Mouse (Mus musculus) forebrain, embryonic 14.5 days (tissue): ENCODE measurements around the gene Tubgcp4. TPM values are rescaled to one million over a fixed set of nuclear protein-coding genes. Genes with fewer than 3 reads are reported as not detected.
"Not testable (repeated sequence)": the region's sequence is repeated elsewhere in the genome, so short reads cannot be mapped to it uniquely, and the experiment has no call there.

Experiments
- ATAC-seq: fragments of 200-750 bp; cut with Nextera tagmentation; 2 replicates; pipeline ENCODE4 v1.8.0; 2017; ENCODE audit warnings: mild to moderate bottlenecking, moderate library complexity
- DNase-seq: peaks from one replicate; pipeline ENCODE4 v3.0.0-alpha.2; 2015; ENCODE audit warnings: low spot score
- H3K27ac ChIP-seq: fragments of 300-500 bp; sonication (generic); 2 replicates; pipeline ENCODE4 v1.5.1; 2014; ENCODE audit warnings: low read depth, mild to moderate bottlenecking, control low read depth, low read length, moderate library complexity
- H3K27me3 ChIP-seq: fragments of 300-500 bp; sonication (generic); replicated peaks from 2 replicates; pipeline ENCODE4 v1.6.1; 2014; ENCODE audit warnings: low read length, control low read depth, mixed read lengths; ENCODE audit not compliant: control insufficient read depth, insufficient read depth
- H3K36me3 ChIP-seq: fragments of 300-500 bp; sonication (generic); 2 replicates; pipeline ENCODE4 v1.6.1; 2014; ENCODE audit warnings: low read length, control low read depth; ENCODE audit not compliant: control insufficient read depth, insufficient read depth
- H3K4me1 ChIP-seq: fragments of 300-500 bp; sonication (generic); 2 replicates; pipeline ENCODE4 v1.6.1; 2014; ENCODE audit warnings: antibody characterized with exemption, low read length, control low read depth; ENCODE audit not compliant: control insufficient read depth, insufficient read depth
- H3K4me2 ChIP-seq: fragments of 300-500 bp; sonication (generic); 2 replicates; pipeline ENCODE4 v1.6.1; 2014; ENCODE audit warnings: mild to moderate bottlenecking, control low read depth, low read length
- H3K4me3 ChIP-seq: fragments of 300-500 bp; sonication (generic); 2 replicates; pipeline ENCODE4 v1.5.1; 2014; ENCODE audit warnings: low read depth, low read length, control low read depth
- H3K9ac ChIP-seq: fragments of 300-500 bp; sonication (generic); 2 replicates; pipeline ENCODE4 v1.6.1; 2014; ENCODE audit warnings: mild to moderate bottlenecking, low read length, control low read depth, moderate library complexity
- H3K9me3 ChIP-seq: fragments of 300-500 bp; sonication (generic); replicated peaks from 2 replicates; pipeline ENCODE4 v1.6.1; 2016; ENCODE audit warnings: low read length, control low read depth, mixed read lengths; ENCODE audit not compliant: control insufficient read depth
- WGBS: fragments of 180-500 bp; shearing (Covaris S2); extraction: QIAGEN DNeasy Blood & Tissue Kit; methylation state at CpG from one replicate; pipeline ENCODE4 v1.1.7; 2014; 5-methylcytosine and 5-hydroxymethylcytosine counted together
- polyA plus RNA-seq: library from polyadenylated mRNA; unstranded; fragments of >200 nt; fragmentation: Nextera tagmentation; extraction: Ambion mirVana; gene quantifications from 2 replicates; pipeline ENCODE4 v1.2.1, GENCODE M21; 2014

Tubgcp4 gene
- polyA plus RNA-seq = 38.9 and 43.7 TPM in 2 replicates

DNA sequence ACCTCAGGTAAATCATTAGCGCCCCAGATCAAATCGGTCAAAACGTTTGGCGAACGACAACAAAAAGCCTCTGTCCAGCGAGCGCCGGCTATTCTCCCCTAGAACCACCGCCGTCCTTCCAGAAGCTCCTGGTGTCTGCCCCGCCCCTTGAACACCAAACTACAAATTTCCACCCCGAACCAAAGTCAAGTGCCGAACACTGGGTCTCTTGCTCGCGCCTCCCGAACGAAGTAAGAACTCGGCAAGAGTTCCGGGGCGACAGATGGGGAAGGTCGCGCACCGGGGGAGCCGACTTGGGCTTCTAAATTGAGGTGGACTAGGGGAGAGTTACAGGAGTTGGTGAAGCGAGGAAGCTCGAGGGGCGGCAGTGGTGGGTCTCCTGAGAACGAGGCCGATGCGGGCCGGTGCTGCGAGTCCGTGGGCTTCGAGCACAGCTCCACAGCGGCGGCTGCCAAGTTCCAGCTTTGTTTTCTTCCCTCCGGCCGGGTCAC is at the start of gene Tubgcp4:
Tubgcp4 (plus strand) TSS at position 174 of the 491 bp plus-strand sequence.
- H3K36me3 ChIP-seq = peaks cover 33% of the 10 kb centered on the region
- DNase-seq = no peak
- peak within 1 kb of the TSS; percentile 85 for H3K9ac ChIP-seq
- H3K4me3 ChIP-seq = peak within 1 kb of the TSS; percentile 92
- no peaks in the 10 kb centered on the region for H3K9me3 ChIP-seq
- peak; percentile 63 for ATAC-seq
- no peaks in the 10 kb centered on the region for H3K27me3 ChIP-seq
- peak within 1 kb of the TSS; percentile 92 for H3K4me2 ChIP-seq
- H3K4me1 ChIP-seq = peaks cover 23% of the 10 kb centered on the region
- WGBS = under 1% methylated on average over 37 of the region's 38 CpGs
- peak within 1 kb of the TSS; percentile 80 for H3K27ac ChIP-seq

GRCm38 (mm10) chr2:121126302-121126701 is 44.2 kb upstream of the Tubgcp4 start:
- WGBS = 91% methylated on average over 5 of the region's 5 CpGs
- ATAC-seq, H3K36me3 ChIP-seq, H3K4me1 ChIP-seq, H3K27me3 ChIP-seq, H3K4me2 ChIP-seq, DNase-seq, H3K4me3 ChIP-seq, H3K9ac ChIP-seq, H3K27ac ChIP-seq, H3K9me3 ChIP-seq: not testable (repeated sequence)

DNA sequence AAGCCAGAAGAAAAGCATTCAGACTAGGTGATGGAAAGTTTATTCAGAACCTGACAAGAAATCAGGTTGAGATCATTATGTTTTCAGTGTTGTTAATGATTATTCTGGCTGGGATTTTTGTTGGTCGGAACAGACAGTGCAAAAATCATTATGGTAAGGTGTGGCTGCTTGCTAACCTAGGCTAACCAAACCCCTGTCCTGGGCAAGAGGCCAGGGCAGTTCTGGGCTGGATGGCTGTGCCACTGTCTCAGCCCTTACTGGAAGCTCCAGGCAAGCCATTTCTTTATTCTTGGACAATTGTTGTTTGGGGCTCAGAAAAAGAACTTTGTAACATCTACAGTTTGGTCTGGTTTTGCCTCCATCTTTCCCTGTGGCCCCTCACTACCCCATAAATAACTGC is 42.9 kb upstream of the Tubgcp4 start:
- no peaks in the 10 kb centered on the region for H3K9me3 ChIP-seq
- no peak for ATAC-seq
- no peaks in the 10 kb centered on the region for H3K36me3 ChIP-seq
- no peaks in the 10 kb centered on the region for H3K27me3 ChIP-seq
- H3K4me3 ChIP-seq = no peak overlapping the region
- 85% methylated on average over 1 of the region's 1 CpGs for WGBS
- no peak overlapping the region for H3K27ac ChIP-seq
- H3K9ac ChIP-seq = no peak overlapping the region
- no peak overlapping the region for H3K4me2 ChIP-seq
- DNase-seq = no peak
- no peaks in the 10 kb centered on the region for H3K4me1 ChIP-seq

DNA sequence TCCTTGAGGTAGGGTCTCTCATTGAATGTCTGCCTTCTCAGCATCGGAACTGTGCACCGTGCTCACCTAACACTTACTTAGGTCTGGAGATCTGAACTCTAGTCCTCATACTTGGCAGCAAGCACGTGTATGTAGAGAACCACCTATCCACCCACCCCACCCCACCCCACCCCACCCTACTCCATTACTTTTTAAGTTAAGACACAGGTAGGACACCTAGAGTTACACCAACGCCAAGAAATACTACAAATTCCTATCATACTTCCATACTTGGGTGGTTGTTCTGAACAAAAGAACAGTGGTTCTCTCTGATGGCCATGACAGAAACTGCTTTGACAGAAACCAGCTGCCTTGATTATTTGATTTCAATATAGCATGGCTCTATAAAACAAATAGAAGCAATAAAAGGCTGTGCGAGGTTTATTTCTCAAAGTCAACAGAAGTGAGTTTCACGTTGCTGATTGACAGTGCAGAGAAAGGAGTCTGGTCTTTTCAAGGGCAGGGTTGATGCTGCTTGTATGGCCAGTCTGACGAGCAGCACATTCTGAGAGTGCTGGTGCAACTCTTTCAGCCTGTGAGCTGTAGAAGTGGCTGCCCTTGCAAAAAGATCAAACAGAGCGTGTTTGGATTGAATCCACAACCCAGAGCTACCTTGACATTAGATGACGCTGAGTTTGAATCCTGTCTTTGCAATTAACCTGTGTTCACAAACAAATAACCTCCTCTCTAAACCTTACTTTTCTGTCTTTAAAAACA is 41.4 kb upstream of the Tubgcp4 start:
- DNase-seq = no peak
- Histone ChIP-seq H3K4me2 (no peak overlapping the region), H3K9me3 (no peaks in the 10 kb centered on the region), H3K36me3 (no peaks in the 10 kb centered on the region), H3K9ac (no peak overlapping the region), H3K4me3 (no peak overlapping the region), H3K27ac (no peak overlapping the region), H3K4me1 (no peaks in the 10 kb centered on the region), H3K27me3 (no peaks in the 10 kb centered on the region)
- no peak for ATAC-seq
- WGBS = 73% methylated on average over 9 of the region's 9 CpGs

DNA sequence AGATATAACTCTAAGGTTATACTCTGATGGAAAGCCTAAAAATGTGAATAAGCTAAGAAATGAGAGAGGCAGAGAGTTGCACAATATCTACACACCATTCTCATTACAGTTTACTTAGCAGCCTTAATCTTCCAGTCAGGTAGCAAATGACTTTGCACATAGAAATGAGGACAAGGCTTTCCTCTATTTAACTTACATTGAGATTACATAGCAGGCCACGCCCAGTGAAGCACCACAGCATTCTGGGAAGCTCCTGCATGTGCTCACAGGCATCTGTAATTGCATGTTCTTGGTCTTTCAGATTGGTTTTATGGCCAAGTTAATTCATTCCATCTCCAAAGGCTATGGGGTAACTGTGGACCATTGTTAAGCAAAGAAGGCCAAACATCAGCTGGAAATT is 37.6 kb upstream of the Tubgcp4 start:
- Histone ChIP-seq H3K4me2 (no peak overlapping the region), H3K9ac (no peak overlapping the region), H3K9me3 (no peaks in the 10 kb centered on the region), H3K4me3 (no peak overlapping the region), H3K27me3 (no peaks in the 10 kb centered on the region), H3K4me1 (no peaks in the 10 kb centered on the region), H3K36me3 (no peaks in the 10 kb centered on the region), H3K27ac (no peak overlapping the region)
- ATAC-seq (no peak), DNase-seq (no peak)
- 82% methylated on average over 1 of the region's 1 CpGs for WGBS

- H3K36me3 ChIP-seq = peaks cover 14% of the 10 kb centered on the region
- no peaks in the 10 kb centered on the region for H3K27me3 ChIP-seq
- H3K27ac ChIP-seq = no peak overlapping the region
- no peak for DNase-seq
- H3K4me2 ChIP-seq = no peak overlapping the region
- H3K4me3 ChIP-seq = no peak overlapping the region
- H3K9me3 ChIP-seq = no peaks in the 10 kb centered on the region
- H3K9ac ChIP-seq = no peak overlapping the region
- ATAC-seq = no peak
- peaks cover 25% of the 10 kb centered on the region for H3K4me1 ChIP-seq
- 96% methylated on average over 4 of the region's 4 CpGs for WGBS
Measured at GRCm38 (mm10) chr2:121137371-121137770, 33.1 kb upstream of the Tubgcp4 start.

- peak; percentile 55 for DNase-seq
- Histone ChIP-seq H3K36me3 (peaks cover 25% of the 10 kb centered on the region), H3K9ac (peak overlapping the region; percentile 93), H3K4me3 (peak overlapping the region; percentile 52), H3K27me3 (no peaks in the 10 kb centered on the region), H3K27ac (peak overlapping the region; percentile 98), H3K4me1 (peaks cover 25% of the 10 kb centered on the region), H3K4me2 (peak overlapping the region; percentile 91), H3K9me3 (no peaks in the 10 kb centered on the region)
- 61% methylated on average over 29 of the region's 29 CpGs for WGBS
- no peak; the same call in 1 of the 2 replicates for ATAC-seq
Measured at GRCm38 (mm10) chr2:121139266-121140017, 31.0 kb upstream of the Tubgcp4 start.

GRCm38 (mm10) chr2:121140018-121140882 is 30.2 kb upstream of the Tubgcp4 start, which contains the start of the genes Adal and Lcmt2:
Adal (plus strand) TSS chr2:121140428.
Lcmt2 (minus strand) TSS chr2:121140653.
- no peaks in the 10 kb centered on the region for H3K9me3 ChIP-seq
- H3K4me2 ChIP-seq = peak within 1 kb of the TSS; percentile 91
- peak within 1 kb of the TSS; percentile 52 for H3K4me3 ChIP-seq
- H3K9ac ChIP-seq = peak within 1 kb of the TSS; percentile 93
- H3K27ac ChIP-seq = peak within 1 kb of the TSS; percentile 98
- peak; percentile 96 for DNase-seq
- peaks cover 25% of the 10 kb centered on the region for H3K4me1 ChIP-seq
- H3K36me3 ChIP-seq = peaks cover 31% of the 10 kb centered on the region
- WGBS = under 1% methylated on average over 87 of the region's 87 CpGs
- H3K27me3 ChIP-seq = no peaks in the 10 kb centered on the region
- ATAC-seq = peak; percentile 97
